Mouse (Mus musculus) cortical plate, adult 2 months (tissue): Measurements from ENCODE around the gene Unc5cl. TPM values are rescaled to one million over a fixed set of nuclear protein-coding genes. Genes with fewer than 3 reads are reported as not detected.

ENCODE experiments used
- H3K27ac ChIP-seq: fragments of 200-500 bp; 2 replicates; pipeline ENCODE4 v1.5.1; 2012; ENCODE audit warnings: low read length, control low read depth, inconsistent platforms; ENCODE audit not compliant: insufficient read depth
- H3K4me1 ChIP-seq: fragments of 200-500 bp; 2 replicates; pipeline ENCODE4 v1.6.1; 2011; ENCODE audit warnings: low read length; ENCODE audit not compliant: control insufficient read depth, insufficient read depth
- H3K4me3 ChIP-seq: fragments of 200-500 bp; 2 replicates; pipeline ENCODE4 v1.5.1; 2011; ENCODE audit warnings: mild to moderate bottlenecking, low read length, control low read depth; ENCODE audit not compliant: insufficient read depth
- CTCF ChIP-seq: fragments of 200-500 bp; IDR thresholded peaks from 2 replicates; pipeline ENCODE4 v1.5.1; 2011; ENCODE audit warnings: mild to moderate bottlenecking, control low read depth, low read length; ENCODE audit not compliant: insufficient read depth; ENCODE audit errors: extremely low read depth
- POLR2A ChIP-seq: fragments of 200-500 bp; IDR thresholded peaks from 2 replicates; pipeline ENCODE4 v1.6.1; 2011; ENCODE audit warnings: mild to moderate bottlenecking, low read length, control low read depth; ENCODE audit not compliant: insufficient read depth; ENCODE audit errors: extremely low read depth
- polyA plus RNA-seq: library from polyadenylated mRNA; depleted of rRNA; stranded (reverse); fragments of >200 nt; gene quantifications from 2 replicates; pipeline ENCODE4 v1.2.3, GENCODE M21; 2012

Gene Unc5cl
- polyA plus RNA-seq, 1 experiment, result 0.21 TPM

DNA sequence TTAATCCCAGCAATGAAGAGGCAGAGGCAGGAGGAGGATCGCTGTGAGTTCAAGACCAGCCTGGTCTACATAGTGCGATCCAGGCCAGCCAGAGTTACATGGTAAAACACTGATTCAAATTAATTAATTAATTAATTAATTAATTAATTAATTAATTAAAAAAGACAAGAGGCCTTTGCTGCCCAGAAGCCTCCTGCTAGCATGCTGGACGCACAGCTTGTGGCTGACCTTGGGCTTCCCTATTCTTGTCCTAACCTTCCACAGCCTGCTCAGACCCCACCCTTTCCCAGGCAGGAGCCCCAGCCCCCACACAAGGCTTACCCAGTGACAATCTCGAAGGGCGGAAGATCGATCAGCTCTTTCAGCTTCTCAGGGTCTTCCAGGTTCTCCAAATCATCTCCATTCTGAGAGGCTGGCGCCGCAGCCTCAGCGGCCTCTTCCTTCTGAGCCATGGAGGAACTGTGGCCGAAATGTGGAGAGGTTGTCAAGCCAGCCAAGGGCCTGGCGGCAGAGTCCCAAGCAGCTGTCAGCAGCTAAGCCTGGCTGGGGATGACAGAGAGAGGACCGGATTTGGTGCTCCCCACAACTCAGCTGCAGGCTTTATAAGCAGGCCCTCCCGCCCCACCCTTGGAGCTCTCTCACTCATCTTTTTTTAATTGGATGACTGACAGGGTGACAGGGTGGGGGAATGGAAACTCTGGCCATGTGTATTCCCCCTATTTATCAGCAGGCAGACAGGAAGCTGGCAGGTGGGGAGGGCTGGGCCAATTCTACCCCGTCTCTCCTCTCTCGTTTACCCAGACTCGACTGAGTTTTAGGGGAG is 22.3 kb upstream of the Unc5cl start, which contains the start of gene Apobec2:
Gene Apobec2, minus strand, starts transcription at position 773 of the 823 bp plus-strand sequence.
- TF ChIP-seq CTCF, result no peak
- no peaks in the 10 kb centered on the region for H3K4me1 ChIP-seq
- H3K4me3 ChIP-seq, result no peak within 1 kb of the TSS
- H3K27ac ChIP-seq, result no peak within 1 kb of the TSS

GRCm38 (mm10) chr17:48433006-48433655 is 21.6 kb upstream of the Unc5cl start:
- Histone ChIP-seq H3K4me1 (no peaks in the 10 kb centered on the region), H3K4me3 (no peak overlapping the region), H3K27ac (no peak overlapping the region)
- TF ChIP-seq POLR2A (no peak), CTCF (no peak)

DNA sequence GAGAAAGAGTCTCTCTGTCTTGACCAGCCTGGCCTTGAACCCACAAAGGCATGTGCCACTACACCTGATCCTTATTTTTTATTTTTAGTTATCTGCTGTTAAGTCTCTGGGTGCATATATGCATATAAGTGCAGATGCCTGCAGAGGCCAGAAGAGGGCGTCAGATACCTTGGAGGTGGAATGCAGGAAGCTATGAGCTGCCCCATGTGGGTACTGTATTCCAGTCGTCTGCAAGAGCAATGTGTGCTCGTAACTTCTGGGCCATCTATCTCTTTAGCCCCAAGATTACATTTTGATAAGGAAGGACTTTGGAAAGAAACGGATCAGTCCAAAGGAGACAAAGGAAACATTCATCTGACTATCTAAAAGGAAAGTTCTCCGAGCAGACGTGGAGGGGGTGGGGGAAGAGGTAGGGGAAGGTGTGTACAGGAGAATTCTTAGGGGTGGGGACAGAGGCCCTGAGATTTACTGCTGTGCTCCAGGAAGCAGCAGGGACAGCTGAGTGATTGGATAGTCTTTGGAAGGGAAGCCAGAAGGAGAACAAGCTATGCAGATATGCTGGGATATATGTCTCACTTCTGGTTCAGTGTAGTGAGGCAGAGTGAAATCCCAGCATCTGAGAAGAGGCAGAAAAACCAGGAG is 20.9 kb upstream of the Unc5cl start:
- TF ChIP-seq POLR2A, result no peak
- 0 out of 2 replicates have a peak, but pooled peaks have one; percentile 4 for TF ChIP-seq CTCF
- no peak overlapping the region for H3K4me3 ChIP-seq
- no peaks in the 10 kb centered on the region for H3K4me1 ChIP-seq
- no peak overlapping the region for H3K27ac ChIP-seq

GRCm38 (mm10) chr17:48434479-48434878 is 20.2 kb upstream of the Unc5cl start:
- Histone ChIP-seq H3K4me1 (no peaks in the 10 kb centered on the region), H3K27ac (no peak overlapping the region), H3K4me3 (no peak overlapping the region)
- no peak for TF ChIP-seq CTCF
- no peak for TF ChIP-seq POLR2A

- Histone ChIP-seq H3K4me3 (no peak overlapping the region), H3K4me1 (no peaks in the 10 kb centered on the region), H3K27ac (no peak overlapping the region)
- TF ChIP-seq POLR2A (no peak), CTCF (no peak)
Observed at GRCm38 (mm10) chr17:48436487-48436886, 18.2 kb upstream of the Unc5cl start.

DNA sequence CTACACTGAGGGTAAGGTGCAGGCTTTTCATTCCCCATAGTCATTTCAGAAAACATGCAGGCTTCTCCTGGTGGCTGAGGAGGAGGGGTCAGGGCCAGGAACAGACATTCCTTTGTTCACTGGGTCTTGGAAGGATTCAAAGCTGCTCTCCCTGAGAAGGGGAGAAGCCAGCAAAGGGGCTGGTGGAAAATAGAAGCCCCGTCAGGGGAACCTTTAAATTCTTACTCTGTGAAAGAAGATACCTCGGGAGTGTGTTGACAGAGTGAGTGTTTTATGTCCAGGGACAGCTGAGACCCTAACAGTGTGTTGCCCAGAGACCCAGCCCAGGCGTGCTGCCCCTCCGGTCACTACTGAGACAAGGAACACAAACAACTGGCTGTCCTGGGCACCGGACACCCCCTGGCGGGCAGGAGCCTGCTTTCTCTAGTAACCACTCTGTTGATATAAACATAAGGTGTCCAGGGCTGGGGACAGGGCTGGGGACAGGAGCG is 17.2 kb upstream of the Unc5cl start:
- H3K4me3 ChIP-seq, result no peak overlapping the region
- no peak overlapping the region for H3K27ac ChIP-seq
- no peak for TF ChIP-seq POLR2A
- no peak for TF ChIP-seq CTCF
- H3K4me1 ChIP-seq, result no peaks in the 10 kb centered on the region

DNA sequence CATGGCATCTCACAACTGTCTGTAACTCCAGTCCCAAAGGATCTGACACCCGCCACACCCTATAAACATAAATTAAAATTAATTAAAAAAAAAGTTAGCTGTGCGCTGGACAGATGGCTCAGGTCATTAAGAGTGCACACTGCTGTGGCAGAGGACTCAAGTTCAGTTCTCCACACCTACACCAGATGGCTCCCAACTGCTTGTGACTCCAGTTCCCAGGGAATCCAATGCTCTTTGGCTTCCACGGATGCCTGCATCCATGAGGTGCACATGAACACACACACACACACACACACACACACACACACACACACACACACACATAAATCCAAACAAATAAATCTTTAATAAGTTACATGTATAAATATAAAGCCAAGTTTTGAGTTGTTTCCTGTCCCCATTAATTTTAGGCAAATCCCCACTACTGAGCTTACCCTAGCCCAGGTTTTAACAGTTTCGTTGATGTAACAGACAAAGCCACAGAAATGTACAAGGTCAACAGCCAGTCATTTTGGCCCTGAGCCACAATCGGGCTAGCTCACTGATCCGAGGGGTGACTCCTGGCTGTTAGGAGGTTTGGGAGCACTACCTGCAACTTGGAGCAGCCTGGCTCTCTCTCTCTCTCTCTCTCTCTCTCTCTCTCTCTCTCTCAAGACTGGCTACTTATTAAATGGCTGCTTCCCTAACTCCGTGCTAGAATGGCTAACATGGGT is 11.8 kb upstream of the Unc5cl start:
- H3K27ac ChIP-seq, result no peak overlapping the region
- TF ChIP-seq POLR2A, result no peak
- TF ChIP-seq CTCF, result no peak
- no peaks in the 10 kb centered on the region for H3K4me1 ChIP-seq
- no peak overlapping the region for H3K4me3 ChIP-seq

DNA sequence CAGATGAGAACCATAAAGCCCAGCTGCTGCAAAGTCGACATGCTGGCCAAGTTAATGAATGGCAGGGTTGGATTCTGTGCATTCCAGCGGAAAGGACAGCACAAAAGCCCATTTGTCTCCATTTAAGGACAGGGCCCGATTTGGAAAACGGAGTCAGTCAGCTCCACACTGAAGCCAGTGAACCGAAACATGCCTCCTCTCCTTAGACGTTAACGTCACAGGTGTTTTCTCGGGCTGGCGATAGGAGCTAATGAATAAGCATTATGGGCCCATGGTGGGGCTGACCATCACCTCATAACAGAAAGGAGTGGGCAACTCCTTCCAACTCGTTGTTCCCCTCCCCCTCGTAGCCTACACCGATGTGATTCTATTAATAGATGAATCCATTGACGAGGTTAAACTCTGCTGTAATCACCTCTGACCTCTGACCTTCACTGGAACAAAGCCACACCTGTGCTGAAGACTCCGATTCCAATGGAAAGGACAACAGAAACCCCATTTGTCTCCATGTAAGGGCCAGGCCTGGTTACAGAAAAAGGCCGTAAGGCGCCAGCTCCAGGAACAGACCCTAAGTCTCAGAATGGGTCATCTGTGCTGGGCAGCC is 11.1 kb upstream of the Unc5cl start:
- H3K4me1 ChIP-seq, result no peaks in the 10 kb centered on the region
- H3K27ac ChIP-seq, result no peak overlapping the region
- no peak overlapping the region for H3K4me3 ChIP-seq
- TF ChIP-seq CTCF (no peak), POLR2A (no peak)

DNA sequence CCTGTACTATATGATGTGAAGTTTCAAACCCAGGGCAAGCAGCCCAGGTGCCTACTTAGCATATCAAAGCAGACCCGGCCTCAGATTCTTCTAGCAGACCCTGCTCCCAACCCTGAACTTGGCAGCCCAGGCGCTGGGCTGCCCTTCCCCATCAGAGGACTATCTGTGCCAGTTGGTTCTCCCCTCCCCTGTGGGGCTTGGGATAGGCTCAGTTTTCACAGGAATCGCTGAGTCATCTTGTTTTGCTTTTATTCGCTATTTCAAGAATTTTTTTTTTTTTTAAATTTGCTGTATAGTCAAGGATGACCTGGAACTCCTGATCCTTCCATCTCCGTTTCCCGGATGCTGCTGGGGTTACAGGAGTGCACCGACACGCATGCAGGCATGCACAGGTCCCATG is 7.0 kb upstream of the Unc5cl start:
- TF ChIP-seq POLR2A (no peak), CTCF (no peak)
- Histone ChIP-seq H3K4me3 (no peak overlapping the region), H3K27ac (no peak overlapping the region), H3K4me1 (no peaks in the 10 kb centered on the region)
